Mouse (Mus musculus): ENCODE data around the gene Myh10.

The Myh10 gene

GRCm38 (mm10) chr11:68859943-68860593, 168.7 kb downstream of the Myh10 start:
- no peak for DNase-seq (ENCODE audit: low spot score in 2 of 2)

DNA sequence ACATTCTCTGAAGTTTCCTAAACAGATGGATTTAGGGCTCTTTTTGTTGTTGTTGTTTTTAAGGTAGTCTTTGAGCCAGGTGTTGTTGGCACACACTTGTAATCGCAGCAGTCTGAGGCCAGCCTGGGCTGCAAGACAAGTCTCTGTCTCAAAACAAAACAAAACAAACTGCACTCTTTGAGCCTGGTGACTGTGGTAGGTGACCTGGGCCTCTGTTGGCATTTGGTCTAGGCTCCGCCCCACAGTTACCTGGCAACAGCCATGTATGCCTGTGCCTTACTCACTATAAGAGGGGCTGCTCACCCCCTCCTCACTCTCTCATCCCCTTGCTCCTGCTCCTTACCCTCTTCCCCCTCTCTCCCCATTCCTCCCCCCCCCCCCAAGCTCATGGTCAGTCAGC, 170.9 kb downstream of the Myh10 start:
- no peak for DNase-seq (ENCODE audit: low spot score in 2 of 2)

- no peak for DNase-seq (ENCODE audit: low spot score in 2 of 2)
Measured at GRCm38 (mm10) chr11:68863631-68864091, 172.3 kb downstream of the Myh10 start.

GRCm38 (mm10) chr11:68864544-68865189, 173.3 kb downstream of the Myh10 start:
- no peak for DNase-seq (ENCODE audit: low spot score in 2 of 2)

Data from thymus, postnatal 10 days (tissue).